Mouse (Mus musculus) heart, embryonic 15.5 days (tissue): ENCODE measurements around the gene Ndst2. TPM values are rescaled to one million over a fixed set of nuclear protein-coding genes. Genes with fewer than 3 reads are reported as not detected.

Experiments
- ATAC-seq: fragments of 200-750 bp; cut with Nextera tagmentation; replicated peaks from 2 replicates; pipeline ENCODE4 v1.8.0; 2017; ENCODE audit warnings: low read depth, moderate TSS enrichment; ENCODE audit not compliant: insufficient number of reproducible peaks, insufficient read depth, low FRiP score
- H3K27ac ChIP-seq: fragments of 300-500 bp; sonication (generic); 2 replicates; pipeline ENCODE4 v1.5.1; 2015; ENCODE audit warnings: mild to moderate bottlenecking, inconsistent platforms
- H3K27me3 ChIP-seq: fragments of 300-500 bp; sonication (generic); 2 replicates; pipeline ENCODE4 v1.6.1; 2015; ENCODE audit warnings: inconsistent platforms
- H3K36me3 ChIP-seq: fragments of 300-500 bp; sonication (generic); 2 replicates; pipeline ENCODE4 v1.6.1; 2015; ENCODE audit warnings: mild to moderate bottlenecking, inconsistent platforms
- H3K4me1 ChIP-seq: fragments of 300-500 bp; sonication (generic); replicated peaks from 2 replicates; pipeline ENCODE4 v1.6.1; 2015; ENCODE audit warnings: inconsistent platforms
- H3K4me2 ChIP-seq: fragments of 300-500 bp; sonication (generic); 2 replicates; pipeline ENCODE4 v1.6.1; 2015; ENCODE audit warnings: inconsistent platforms, mild to moderate bottlenecking, moderate library complexity
- H3K4me3 ChIP-seq: fragments of 300-500 bp; sonication (generic); 2 replicates; pipeline ENCODE4 v1.5.1; 2015; ENCODE audit warnings: mild to moderate bottlenecking, inconsistent platforms
- H3K9ac ChIP-seq: fragments of 300-500 bp; sonication (generic); 2 replicates; pipeline ENCODE4 v1.6.1; 2015; ENCODE audit warnings: mild to moderate bottlenecking, inconsistent platforms
- H3K9me3 ChIP-seq: fragments of 300-500 bp; sonication (generic); replicated peaks from 2 replicates; pipeline ENCODE4 v1.6.1; 2016; ENCODE audit warnings: inconsistent platforms
- WGBS: fragments of 180-500 bp; shearing (Covaris S2); methylation state at CpG from one replicate; pipeline ENCODE4 v1.1.7; 2015; ENCODE audit warnings: mixed read lengths; 5-methylcytosine and 5-hydroxymethylcytosine counted together
- polyA plus RNA-seq: library from polyadenylated mRNA; unstranded; fragments of >200 nt; fragmentation: Nextera tagmentation; extraction: Ambion mirVana; gene quantifications from 2 replicates; pipeline ENCODE4 v1.2.1, GENCODE M21; 2015

The Ndst2 gene
- 13.8 and 17.8 TPM in 2 replicates for polyA plus RNA-seq

- Histone ChIP-seq H3K4me3 (peak within 1 kb of the TSS; percentile 73), H3K4me1 (peaks cover 41% of the 10 kb centered on the region), H3K9ac (peak within 1 kb of the TSS; percentile 82), H3K27ac (peak within 1 kb of the TSS; percentile 93), H3K4me2 (peak within 1 kb of the TSS; percentile 85), H3K27me3 (no peaks in the 10 kb centered on the region), H3K36me3 (peaks cover 41% of the 10 kb centered on the region), H3K9me3 (no peaks in the 10 kb centered on the region)
- peak; percentile 97 for ATAC-seq
- WGBS: under 1% methylated on average over 76 of the region's 81 CpGs
Observed at GRCm38 (mm10) chr14:20733952-20734774, at the start of gene Ndst2. Ndst2 (minus strand) TSS chr14:20734562.

GRCm38 (mm10) chr14:20783526-20783925 lies 49.2 kb upstream of the Ndst2 start:
- H3K9me3 ChIP-seq: no peaks in the 10 kb centered on the region
- H3K4me2 ChIP-seq: no peak overlapping the region
- ATAC-seq: no peak
- H3K27me3 ChIP-seq: no peaks in the 10 kb centered on the region
- H3K4me1 ChIP-seq: peaks cover 54% of the 10 kb centered on the region
- no peak overlapping the region for H3K9ac ChIP-seq
- H3K27ac ChIP-seq: no peak overlapping the region
- peaks cover 25% of the 10 kb centered on the region for H3K36me3 ChIP-seq
- no peak overlapping the region for H3K4me3 ChIP-seq
- 87% methylated on average over 6 of the region's 6 CpGs for WGBS

- H3K27ac ChIP-seq: no peak overlapping the region
Observed at GRCm38 (mm10) chr14:20782860-20783259, 48.5 kb upstream of the Ndst2 start.

GRCm38 (mm10) chr14:20780217-20780616 lies 45.9 kb upstream of the Ndst2 start:
- Histone ChIP-seq H3K4me3 (no peak overlapping the region), H3K4me2 (no peak overlapping the region), H3K27me3 (no peaks in the 10 kb centered on the region), H3K36me3 (peaks cover 30% of the 10 kb centered on the region), H3K9me3 (no peaks in the 10 kb centered on the region), H3K4me1 (peaks cover 36% of the 10 kb centered on the region), H3K9ac (no peak overlapping the region), H3K27ac (no peak overlapping the region)
- no peak for ATAC-seq
- whole genome bisulfite sequencing: 82% methylated on average over 8 of the region's 8 CpGs

More at GRCm38 (mm10) chr14:20782860-20783259, 48.5 kb upstream of the Ndst2 start:
- Histone ChIP-seq H3K9me3 (no peaks in the 10 kb centered on the region), H3K4me3 (no peak overlapping the region), H3K9ac (no peak overlapping the region), H3K4me2 (no peak overlapping the region), H3K4me1 (peaks cover 49% of the 10 kb centered on the region), H3K36me3 (peaks cover 27% of the 10 kb centered on the region), H3K27me3 (no peaks in the 10 kb centered on the region)
- WGBS: 64% methylated on average over 7 of the region's 7 CpGs
- no peak for ATAC-seq

GRCm38 (mm10) chr14:20778496-20778895 lies 44.1 kb upstream of the Ndst2 start:
- Histone ChIP-seq H3K27ac (no peak overlapping the region), H3K4me3 (no peak overlapping the region), H3K4me2 (no peak overlapping the region), H3K9ac (no peak overlapping the region), H3K27me3 (no peaks in the 10 kb centered on the region), H3K4me1 (peaks cover 37% of the 10 kb centered on the region), H3K9me3 (no peaks in the 10 kb centered on the region), H3K36me3 (peaks cover 23% of the 10 kb centered on the region)
- ATAC-seq: no peak
- WGBS: 85% methylated on average over 8 of the region's 8 CpGs

- Histone ChIP-seq H3K27me3 (no peaks in the 10 kb centered on the region), H3K9me3 (no peaks in the 10 kb centered on the region), H3K36me3 (peaks cover 19% of the 10 kb centered on the region), H3K9ac (no peak overlapping the region), H3K4me3 (no peak overlapping the region), H3K4me1 (peaks cover 50% of the 10 kb centered on the region), H3K27ac (peak overlapping the region; percentile 37), H3K4me2 (no peak overlapping the region)
- ATAC-seq: no peak
- WGBS: 33% methylated on average over 6 of the region's 6 CpGs
Observed at GRCm38 (mm10) chr14:20775661-20776060, 41.3 kb upstream of the Ndst2 start.

- Histone ChIP-seq H3K36me3 (peaks cover 18% of the 10 kb centered on the region), H3K27me3 (no peaks in the 10 kb centered on the region), H3K9ac (no peak overlapping the region), H3K27ac (peak overlapping the region; percentile 70), H3K4me1 (peaks cover 57% of the 10 kb centered on the region), H3K4me3 (no peak overlapping the region), H3K4me2 (no peak overlapping the region), H3K9me3 (no peaks in the 10 kb centered on the region)
- no peak for ATAC-seq
- 65% methylated on average over 3 of the region's 3 CpGs for WGBS
Observed at GRCm38 (mm10) chr14:20773410-20773809, 39.0 kb upstream of the Ndst2 start.

GRCm38 (mm10) chr14:20772808-20773207 lies 38.4 kb upstream of the Ndst2 start:
- WGBS: 31% methylated on average over 6 of the region's 6 CpGs
- Histone ChIP-seq H3K4me2 (no peak overlapping the region), H3K27ac (peak overlapping the region; percentile 70), H3K9ac (peak overlapping the region; percentile 22; the same call in 1 of the 2 replicates), H3K9me3 (no peaks in the 10 kb centered on the region), H3K27me3 (no peaks in the 10 kb centered on the region), H3K36me3 (peaks cover 12% of the 10 kb centered on the region), H3K4me3 (no peak overlapping the region), H3K4me1 (peaks cover 63% of the 10 kb centered on the region)
- 0 out of 2 replicates have a peak, but pooled peaks have one; percentile 4 for ATAC-seq

GRCm38 (mm10) chr14:20771941-20772340 lies 37.6 kb upstream of the Ndst2 start:
- Histone ChIP-seq H3K9ac (no peak overlapping the region), H3K4me1 (peaks cover 70% of the 10 kb centered on the region), H3K27me3 (no peaks in the 10 kb centered on the region), H3K4me3 (no peak overlapping the region), H3K27ac (peak overlapping the region; percentile 70), H3K9me3 (no peaks in the 10 kb centered on the region), H3K36me3 (peaks cover 9% of the 10 kb centered on the region; the same call in 1 of the 2 replicates), H3K4me2 (no peak overlapping the region)
- whole genome bisulfite sequencing: 91% methylated on average over 3 of the region's 3 CpGs
- ATAC-seq: no peak

- Histone ChIP-seq H3K9ac (peak overlapping the region; percentile 33; the same call in 1 of the 2 replicates), H3K27ac (peak overlapping the region; percentile 99), H3K9me3 (no peaks in the 10 kb centered on the region), H3K27me3 (no peaks in the 10 kb centered on the region), H3K4me2 (peak overlapping the region; percentile 22; the same call in 1 of the 2 replicates), H3K4me3 (no peak overlapping the region), H3K36me3 (peaks cover 26% of the 10 kb centered on the region), H3K4me1 (peaks cover 67% of the 10 kb centered on the region)
- peak; percentile 76 for ATAC-seq
- 26% methylated on average over 5 of the region's 5 CpGs for WGBS
Observed at GRCm38 (mm10) chr14:20768581-20768980, 34.2 kb upstream of the Ndst2 start.

GRCm38 (mm10) chr14:20767936-20768335 lies 33.6 kb upstream of the Ndst2 start:
- 62% methylated on average over 7 of the region's 7 CpGs for WGBS
- peaks cover 60% of the 10 kb centered on the region for H3K4me1 ChIP-seq
- no peak overlapping the region for H3K4me3 ChIP-seq
- peak overlapping the region; percentile 14; the same call in 1 of the 2 replicates for H3K4me2 ChIP-seq
- H3K9ac ChIP-seq: peak overlapping the region; percentile 33; the same call in 1 of the 2 replicates
- H3K9me3 ChIP-seq: no peaks in the 10 kb centered on the region
- H3K27me3 ChIP-seq: no peaks in the 10 kb centered on the region
- peaks cover 31% of the 10 kb centered on the region for H3K36me3 ChIP-seq
- no peak for ATAC-seq
- peak overlapping the region; percentile 99 for H3K27ac ChIP-seq
